In genomic region chr4:154502403-154503000, GRCm38 (mm10) we compare ENCODE assay signal across 11 mouse cellular contexts.
A peak's percentile ranks its signal among the peaks of the same experiment; 100 is the strongest.
DNase-seq lines count a peak whose midpoint lies in the region; ATAC-seq and TF ChIP-seq lines count a peak whose summit lies in the region.
"Had no signal": no experiment of that assay in that cellular context is flagged by ENCODE, and none has a peak within 500 bp of the region (broad histone marks: within the 10 kb centered on the region; RNA-seq: fewer than 3 reads in every experiment).

No protein-coding gene starts in this region.

- H3K27ac ChIP-seq in layer of hippocampus, adult 2 months = peak overlapping the region; percentile 86; the same call in 1 of the 2 replicates
- H3K27ac ChIP-seq in forebrain, embryonic 10.5 days = peak overlapping the region; percentile 83
- H3K27ac ChIP-seq in hindbrain, embryonic 10.5 days = peak overlapping the region; percentile 88
- peak overlapping the region; percentile 62; the same call in 1 of the 2 replicates for H3K27ac ChIP-seq in small intestine, adult 2 months (ENCODE audit: insufficient read depth, low read depth, low read length)
- H3K27ac ChIP-seq: embryonic facial prominence, embryonic 12.5 days had no signal

- H3K9me3 ChIP-seq in forebrain, embryonic 10.5 days = no peaks in the 10 kb centered on the region
- no peaks in the 10 kb centered on the region for H3K9me3 ChIP-seq in hindbrain, embryonic 10.5 days
- H3K9me3 ChIP-seq: embryonic facial prominence, embryonic 12.5 days had no signal

- no peak for TF ChIP-seq POLR2A in small intestine, adult 2 months (IDR thresholded peaks at IDR 0.05; ENCODE audit: low read depth, low read length)

- no peaks in the 10 kb centered on the region for H3K36me3 ChIP-seq in forebrain, embryonic 10.5 days (replicated peaks)
- H3K36me3 ChIP-seq in hindbrain, embryonic 10.5 days = no peaks in the 10 kb centered on the region
- H3K36me3 ChIP-seq in small intestine, adult 2 months (ENCODE audit: control insufficient read depth, insufficient read depth, low read length) = no peaks in the 10 kb centered on the region
- H3K36me3 ChIP-seq: embryonic facial prominence, embryonic 12.5 days had no signal

- no peak for DNase-seq in layer of hippocampus, adult 2 months (ENCODE audit: low spot score in 2 of 2)
- DNase-seq in layer of hippocampus, adult 8-10 months (ENCODE audit: low spot score in 2 of 2) = no peak
- no peak for DNase-seq in forebrain, embryonic 10.5 days (ENCODE audit: extremely low spot score, low spot score)
- peak; percentile 65 for DNase-seq in hindbrain, embryonic 10.5 days (ENCODE audit: low spot score)
- no peak for DNase-seq in ovary, postnatal 14 days (ENCODE audit: low spot score)
- no peak for DNase-seq in testis, postnatal 10 days (ENCODE audit: low spot score)
- DNase-seq: gastrocnemius, postnatal 36 days; kidney, postnatal 10 days had no signal

- WGBS in forebrain, embryonic 10.5 days = 63% methylated on average over 16 of the region's 16 CpGs
- 52% methylated on average over 16 of the region's 16 CpGs for whole genome bisulfite sequencing in hindbrain, embryonic 10.5 days
- 46% methylated on average over 16 of the region's 16 CpGs for WGBS in small intestine, adult 2 months

- peaks cover 98% of the 10 kb centered on the region for H3K27me3 ChIP-seq in forebrain, embryonic 10.5 days (ENCODE audit: poor library complexity, severe bottlenecking)
- H3K27me3 ChIP-seq in hindbrain, embryonic 10.5 days (ENCODE audit: insufficient read depth, poor library complexity, severe bottlenecking) = peaks cover 98% of the 10 kb centered on the region
- no peaks in the 10 kb centered on the region for H3K27me3 ChIP-seq in small intestine, adult 2 months (ENCODE audit: control insufficient read depth, insufficient read depth, low read length)

- no peak for ATAC-seq in cerebellum, adult (ENCODE audit: insufficient number of reproducible peaks, low FRiP score, low TSS enrichment)

- H3K4me1 ChIP-seq in forebrain, embryonic 10.5 days = peaks cover 100% of the 10 kb centered on the region
- peaks cover 98% of the 10 kb centered on the region for H3K4me1 ChIP-seq in hindbrain, embryonic 10.5 days (replicated peaks)
- H3K4me1 ChIP-seq in small intestine, adult 2 months (ENCODE audit: control insufficient read depth, insufficient read depth, insufficient read length, low read length) = peaks cover 31% of the 10 kb centered on the region

- TF ChIP-seq CTCF in layer of hippocampus, adult 2 months (conservative IDR thresholded peaks at IDR 0.05) = no peak
- TF ChIP-seq CTCF in small intestine, adult 2 months (IDR thresholded peaks at IDR 0.05; ENCODE audit: extremely low read depth, insufficient read length, insufficient replicate concordance, low read depth, low read length) = no peak

- no peak overlapping the region for H3K4me3 ChIP-seq in layer of hippocampus, adult 2 months
- no peak overlapping the region for H3K4me3 ChIP-seq in forebrain, embryonic 10.5 days
- H3K4me3 ChIP-seq in hindbrain, embryonic 10.5 days = peak overlapping the region; percentile 18; the same call in 1 of the 2 replicates
- no peak overlapping the region for H3K4me3 ChIP-seq in small intestine, adult 2 months (ENCODE audit: low read depth, low read length)
- H3K4me3 ChIP-seq: embryonic facial prominence, embryonic 12.5 days had no signal
